Mouse (Mus musculus): ENCODE measurements around the gene Rdh13.

DNA sequence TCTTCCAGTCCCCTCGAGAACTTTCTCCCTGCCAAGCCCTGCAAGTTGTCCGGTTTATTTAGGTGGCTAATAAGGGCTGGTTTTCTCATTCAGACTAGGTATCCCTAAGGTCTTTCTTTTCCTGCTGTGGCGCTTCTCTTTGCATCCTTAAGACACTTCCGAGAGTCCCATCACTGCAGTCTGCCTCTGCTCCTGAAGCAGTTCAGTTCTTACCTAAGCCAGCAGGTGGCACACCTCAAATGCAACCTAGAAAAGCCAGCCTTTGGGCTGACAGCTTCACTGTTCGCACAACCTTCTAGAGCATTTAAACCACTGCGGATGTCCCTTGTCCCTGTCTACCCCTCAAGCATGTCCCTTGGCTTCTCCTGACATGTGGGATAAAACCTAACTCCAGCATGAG, 34.2 kb upstream of the Rdh13 start:
- TF ChIP-seq CTCF (IDR thresholded peaks at IDR 0.05; ENCODE audit: insufficient read depth, low read length) = peak; percentile 62
- no peak for TF ChIP-seq POLR2A (IDR thresholded peaks at IDR 0.05; ENCODE audit: borderline replicate concordance, extremely low read depth, low read depth, low read length)

Measured in lung, adult 2 months (tissue).